Mouse (Mus musculus) heart, adult 2 months (tissue): Measurements from ENCODE around the gene Rab1b.

Source experiments
- CTCF ChIP-seq: fragments of 200-600 bp; IDR thresholded peaks from 2 replicates; pipeline ENCODE4 v1.8.1; 2022; ENCODE audit warnings: antibody characterized with exemption, mild to moderate bottlenecking, moderate library complexity
- POLR2A ChIP-seq: fragments of 200-500 bp; IDR thresholded peaks from 2 replicates; pipeline ENCODE4 v1.6.1; 2011; ENCODE audit warnings: mild to moderate bottlenecking, low read depth, low read length, control low read depth; ENCODE audit not compliant: insufficient read depth

DNA sequence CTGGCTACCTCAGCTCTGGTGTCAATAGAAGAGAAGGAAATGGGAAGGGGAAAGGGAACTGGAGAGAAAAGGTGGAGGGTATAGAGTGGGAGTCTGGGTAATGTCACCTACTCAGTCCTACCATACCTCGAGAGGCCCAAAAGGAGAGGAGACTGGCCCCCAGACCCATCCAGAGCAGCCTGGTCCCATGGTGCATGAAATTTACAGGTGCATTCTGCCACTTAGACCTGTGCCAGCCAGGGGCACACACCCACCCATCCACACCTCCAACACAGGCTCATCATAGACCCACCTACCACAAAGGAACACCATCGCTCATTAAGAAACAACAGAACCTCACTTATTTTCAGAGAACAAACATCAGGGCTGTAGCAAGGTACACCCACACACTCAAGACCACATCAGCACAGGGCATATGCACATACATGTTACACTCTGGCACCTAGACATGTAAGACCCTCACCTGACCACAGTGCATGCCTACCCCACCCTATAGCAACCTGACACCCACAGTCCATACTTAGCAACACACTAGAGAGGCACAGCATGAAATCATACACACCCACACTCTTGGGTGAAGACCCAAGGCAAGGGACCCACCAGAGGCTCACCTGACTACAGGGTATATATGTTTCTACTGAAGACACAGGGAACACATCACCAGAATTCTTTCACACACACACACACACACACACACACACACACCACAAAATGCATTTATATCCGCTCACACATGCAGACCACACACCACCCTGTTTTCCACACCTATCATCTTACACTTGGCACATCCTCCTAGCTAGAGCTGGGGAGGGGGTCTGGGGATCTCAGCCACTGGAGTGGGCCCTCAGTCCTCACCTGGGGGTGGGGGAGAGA, 22.7 kb downstream of the Rab1b start:
- TF ChIP-seq POLR2A (no peak), CTCF (no peak)
